Mouse (Mus musculus) small intestine, adult 2 months (tissue): ENCODE data around the gene Snapc5.

Source experiments
- CTCF ChIP-seq: fragments of 200-500 bp; IDR thresholded peaks from 2 replicates; pipeline ENCODE4 v1.5.1; 2012; ENCODE audit warnings: low read depth, mild to moderate bottlenecking, control low read depth, inconsistent platforms, low read length, moderate library complexity, mixed read lengths; ENCODE audit not compliant: insufficient replicate concordance, insufficient read length; ENCODE audit errors: extremely low read depth
- POLR2A ChIP-seq: fragments of 200-500 bp; IDR thresholded peaks from 2 replicates; pipeline ENCODE4 v1.6.1; 2012; ENCODE audit warnings: low read depth, mild to moderate bottlenecking, control low read depth, inconsistent platforms, low read length, moderate library complexity

GRCm38 (mm10) chr9:64178610-64178973 lies 482 bp upstream of the Snapc5 start:
- TF ChIP-seq POLR2A: no peak
- no peak for TF ChIP-seq CTCF
